Mouse (Mus musculus) myocyte (in vitro differentiated cells): ENCODE measurements around the gene Pdcd11.

Source experiments
- CEBPB ChIP-seq: IDR thresholded peaks from 2 replicates; pipeline ENCODE4 v1.6.1; 2011; ENCODE audit warnings: mild to moderate bottlenecking, moderate library complexity; ENCODE audit not compliant: poor library complexity, insufficient read depth, severe bottlenecking
- E2F4 ChIP-seq: IDR thresholded peaks from one replicate; pipeline ENCODE4 v1.6.1; 2011; ENCODE audit warnings: mild to moderate bottlenecking, control low read depth, moderate library complexity; ENCODE audit not compliant: insufficient read depth
- MAX ChIP-seq: IDR thresholded peaks from one replicate; pipeline ENCODE4 v1.6.1; 2011; ENCODE audit warnings: low read depth, mild to moderate bottlenecking, control low read depth
- MYOD1 ChIP-seq, 3 experiments: IDR thresholded peaks; one replicate each; pipeline ENCODE4 v1.6.1; 2011; ENCODE audit warnings: control low read depth in 2 of 3, low read depth in 2 of 3, mild to moderate bottlenecking in 2 of 3, moderate library complexity in 1 of 3; ENCODE audit not compliant: insufficient read length in 2 of 3, control insufficient read depth in 1 of 3
- POLR2A ChIP-seq: IDR thresholded peaks from one replicate; pipeline ENCODE4 v1.6.1; 2011; ENCODE audit warnings: low read depth, mild to moderate bottlenecking, control low read depth, moderate library complexity; ENCODE audit not compliant: insufficient read length
- POLR2AphosphoS2 ChIP-seq: IDR thresholded peaks from one replicate; pipeline ENCODE4 v1.6.1; 2011; ENCODE audit warnings: low read depth, control low read depth; ENCODE audit not compliant: insufficient read length

GRCm38 (mm10) chr19:47088226-47088625 is 2.3 kb upstream of the Pdcd11 start:
- TF ChIP-seq E2F4 (no peak), POLR2AphosphoS2 (no peak), POLR2A (no peak), MAX (no peak), CEBPB (no peak), MYOD1 (IDR thresholded peaks at IDR 0.05; ENCODE audit: control insufficient read depth in 1 of 3, insufficient read length in 2 of 3, low read depth in 2 of 3) (no peak)
